Mouse (Mus musculus) myocyte (in vitro differentiated cells): ENCODE results near the gene 9330182L06Rik. TPM values are rescaled to one million over a fixed set of nuclear protein-coding genes. Genes with fewer than 3 reads are reported as not detected.

ENCODE experiments used
- H3K27me3 ChIP-seq: one replicate; pipeline ENCODE4 v1.6.1; 2011; ENCODE audit not compliant: control insufficient read depth, insufficient read depth, insufficient read length
- H3K36me3 ChIP-seq: one replicate; pipeline ENCODE4 v1.6.1; 2011; ENCODE audit not compliant: control insufficient read depth, insufficient read depth
- H3K4me2 ChIP-seq: one replicate; pipeline ENCODE4 v1.6.1; 2011; ENCODE audit warnings: low read depth, control low read depth
- H3K4me3 ChIP-seq: one replicate; pipeline ENCODE4 v1.5.1; 2011; ENCODE audit warnings: mild to moderate bottlenecking, control low read depth, moderate library complexity
- H3K79me2 ChIP-seq: one replicate; pipeline ENCODE4 v1.6.1; 2011; ENCODE audit not compliant: control insufficient read depth, insufficient read depth
- H3ac ChIP-seq: one replicate; pipeline ENCODE4 v1.6.1; 2011; ENCODE audit not compliant: control insufficient read depth, insufficient read length
- CEBPB ChIP-seq: IDR thresholded peaks from 2 replicates; pipeline ENCODE4 v1.6.1; 2011; ENCODE audit warnings: mild to moderate bottlenecking, moderate library complexity; ENCODE audit not compliant: poor library complexity, insufficient read depth, severe bottlenecking
- E2F4 ChIP-seq: IDR thresholded peaks from one replicate; pipeline ENCODE4 v1.6.1; 2011; ENCODE audit warnings: mild to moderate bottlenecking, control low read depth, moderate library complexity; ENCODE audit not compliant: insufficient read depth
- MAX ChIP-seq: IDR thresholded peaks from one replicate; pipeline ENCODE4 v1.6.1; 2011; ENCODE audit warnings: low read depth, mild to moderate bottlenecking, control low read depth
- MYOD1 ChIP-seq, 3 experiments: IDR thresholded peaks; one replicate each; pipeline ENCODE4 v1.6.1; 2011; ENCODE audit warnings: control low read depth in 2 of 3, low read depth in 2 of 3, mild to moderate bottlenecking in 2 of 3, moderate library complexity in 1 of 3; ENCODE audit not compliant: insufficient read length in 2 of 3, control insufficient read depth in 1 of 3
- MYOG ChIP-seq, 3 experiments: IDR thresholded peaks; one replicate each; pipeline ENCODE4 v1.6.1; 2011; ENCODE audit warnings: control low read depth in 2 of 3, low read depth in 2 of 3, mild to moderate bottlenecking in 2 of 3; ENCODE audit not compliant: insufficient read length in 2 of 3, control insufficient read depth in 1 of 3, insufficient read depth in 1 of 3
- POLR2A ChIP-seq: IDR thresholded peaks from one replicate; pipeline ENCODE4 v1.6.1; 2011; ENCODE audit warnings: low read depth, mild to moderate bottlenecking, control low read depth, moderate library complexity; ENCODE audit not compliant: insufficient read length
- POLR2AphosphoS2 ChIP-seq: IDR thresholded peaks from one replicate; pipeline ENCODE4 v1.6.1; 2011; ENCODE audit warnings: low read depth, control low read depth; ENCODE audit not compliant: insufficient read length
- REST ChIP-seq: IDR thresholded peaks from one replicate; pipeline ENCODE4 v1.6.1; 2011; ENCODE audit warnings: mild to moderate bottlenecking, control low read depth, moderate library complexity; ENCODE audit not compliant: insufficient read depth, insufficient read length
- SRF ChIP-seq: IDR thresholded peaks from one replicate; pipeline ENCODE4 v1.6.1; 2011; ENCODE audit warnings: low read depth; ENCODE audit not compliant: control insufficient read depth, insufficient read length
- TCF12 ChIP-seq: IDR thresholded peaks from one replicate; pipeline ENCODE4 v1.6.1; 2011; ENCODE audit warnings: mild to moderate bottlenecking, control low read depth; ENCODE audit not compliant: poor library complexity, insufficient read depth, severe bottlenecking
- TCF3 ChIP-seq: IDR thresholded peaks from one replicate; pipeline ENCODE4 v1.6.1; 2011; ENCODE audit warnings: low read depth, control low read depth; ENCODE audit not compliant: insufficient read length
- USF1 ChIP-seq: IDR thresholded peaks from one replicate; pipeline ENCODE4 v1.6.1; 2011; ENCODE audit warnings: low read depth, mild to moderate bottlenecking, control low read depth, moderate library complexity
- polyA plus RNA-seq: library from polyadenylated mRNA; unstranded; fragments of >200 nt; fragmentation: generic; extraction: Trizol; gene quantifications from one replicate; pipeline ENCODE4 v1.2.1, GENCODE M21; 2012; ENCODE audit warnings: missing spikeins

9330182L06Rik gene
- polyA plus RNA-seq, 1 experiment, result not detected

DNA sequence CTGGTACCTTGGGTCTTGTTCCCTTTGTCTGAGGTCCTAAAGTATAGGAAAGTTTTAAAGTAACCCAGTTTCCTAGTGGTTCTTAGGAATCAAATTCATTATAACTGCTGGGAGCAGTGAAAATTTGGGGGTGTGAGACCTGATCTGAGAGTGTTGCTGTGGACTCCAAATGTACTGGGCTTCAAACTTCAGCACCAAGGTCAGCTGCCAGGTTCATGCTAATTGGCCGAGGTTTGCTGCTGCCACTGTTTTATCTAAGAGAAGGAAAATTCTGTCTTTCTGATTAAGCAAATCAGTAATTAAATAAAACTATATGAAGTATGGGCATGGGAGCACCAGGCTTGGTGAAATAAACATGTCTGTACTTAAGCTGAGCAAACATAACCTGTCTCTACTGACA is 180.2 kb downstream of the 9330182L06Rik start:
- Histone ChIP-seq H3K79me2 (no peaks in the 10 kb centered on the region), H3K4me2 (no peak overlapping the region), H3K4me3 (no peak overlapping the region), H3ac (no peak overlapping the region), H3K27me3 (no peaks in the 10 kb centered on the region), H3K36me3 (no peaks in the 10 kb centered on the region)
- TF ChIP-seq TCF12 (no peak), REST (peak; percentile 52)

DNA sequence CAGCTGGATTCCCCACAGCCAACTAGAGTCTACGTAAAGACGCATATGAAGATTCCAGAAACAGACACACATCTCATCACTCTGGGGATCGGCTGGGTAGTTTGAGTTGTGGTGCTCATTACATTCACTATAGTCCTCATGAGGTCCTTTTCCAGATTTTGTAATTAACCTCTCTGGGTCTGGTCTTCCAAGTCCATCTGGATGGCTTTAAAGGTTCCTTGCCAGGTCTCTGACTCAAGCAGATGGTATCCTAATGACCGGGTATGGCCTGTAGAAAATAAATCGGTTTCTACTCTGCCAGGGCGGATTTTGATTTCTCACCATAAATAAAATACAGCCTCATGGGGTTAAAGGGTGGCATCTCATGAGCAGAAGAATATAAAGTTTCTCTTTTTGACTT is 183.0 kb downstream of the 9330182L06Rik start:
- H3K36me3 ChIP-seq, result no peaks in the 10 kb centered on the region
- TF ChIP-seq REST, result no peak
- TF ChIP-seq POLR2A, result no peak
- no peak for TF ChIP-seq TCF12
- TF ChIP-seq MYOG (IDR thresholded peaks at IDR 0.05; ENCODE audit: control insufficient read depth in 1 of 3, insufficient read depth in 1 of 3, insufficient read length in 2 of 3, low read depth in 2 of 3), result no peak
- no peak for TF ChIP-seq MAX
- no peak for TF ChIP-seq TCF3
- no peak for TF ChIP-seq MYOD1 (IDR thresholded peaks at IDR 0.05; ENCODE audit: control insufficient read depth in 1 of 3, insufficient read length in 2 of 3, low read depth in 2 of 3)
- no peak for TF ChIP-seq USF1
- no peak for TF ChIP-seq SRF
- no peak for TF ChIP-seq CEBPB
- no peak for TF ChIP-seq POLR2AphosphoS2
- TF ChIP-seq E2F4, result no peak
- no peak overlapping the region for H3K4me2 ChIP-seq
- H3ac ChIP-seq, result no peak overlapping the region
- H3K27me3 ChIP-seq, result no peaks in the 10 kb centered on the region
- H3K4me3 ChIP-seq, result no peak overlapping the region
- no peaks in the 10 kb centered on the region for H3K79me2 ChIP-seq

DNA sequence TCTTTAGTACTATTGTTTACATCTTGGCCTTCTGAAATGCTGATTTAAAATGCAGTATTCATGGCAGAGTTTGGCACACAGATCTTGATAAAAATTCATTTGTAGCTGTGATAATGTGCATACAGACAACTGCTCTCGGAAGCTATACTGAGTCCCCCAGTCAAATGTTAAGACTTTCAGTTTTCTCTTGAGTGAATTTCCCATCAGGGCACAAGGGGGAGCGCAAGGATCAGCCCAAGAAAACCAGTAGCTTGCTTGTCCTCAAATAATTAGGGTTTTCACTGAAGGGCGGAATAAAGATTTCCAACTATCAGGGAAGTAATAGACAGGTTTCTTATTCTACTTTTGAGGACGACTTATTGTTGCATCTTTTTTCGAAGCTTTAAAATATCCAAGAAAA is 183.7 kb downstream of the 9330182L06Rik start:
- TF ChIP-seq MYOG (IDR thresholded peaks at IDR 0.05; ENCODE audit: control insufficient read depth in 1 of 3, insufficient read depth in 1 of 3, insufficient read length in 2 of 3, low read depth in 2 of 3) (no peak), MAX (no peak), REST (no peak), POLR2A (no peak), CEBPB (no peak), TCF3 (no peak), TCF12 (no peak)
- no peaks in the 10 kb centered on the region for H3K36me3 ChIP-seq
- H3K4me2 ChIP-seq, result no peak overlapping the region
- no peak overlapping the region for H3ac ChIP-seq
- no peaks in the 10 kb centered on the region for H3K79me2 ChIP-seq
- H3K4me3 ChIP-seq, result no peak overlapping the region
- no peaks in the 10 kb centered on the region for H3K27me3 ChIP-seq

DNA sequence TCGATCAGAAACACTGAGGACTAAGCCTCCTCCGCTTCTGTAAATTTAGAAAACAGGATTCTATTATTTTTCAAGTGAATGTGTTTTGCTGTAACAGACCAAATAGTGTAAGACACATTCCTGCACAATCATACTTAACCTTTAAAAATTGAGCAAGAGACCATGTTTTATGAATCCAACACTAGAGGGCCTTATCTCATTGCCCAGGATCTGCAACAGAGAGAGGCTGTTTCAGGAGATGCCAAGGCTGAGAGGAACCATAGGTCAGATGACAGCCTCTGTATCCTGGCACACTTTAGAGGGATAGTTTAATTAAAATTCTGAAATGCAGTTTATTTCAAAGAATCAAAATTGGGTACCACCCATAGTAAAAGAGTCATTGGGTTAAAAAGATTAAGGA is 187.4 kb downstream of the 9330182L06Rik start:
- H3K79me2 ChIP-seq, result no peaks in the 10 kb centered on the region
- no peaks in the 10 kb centered on the region for H3K27me3 ChIP-seq
- TF ChIP-seq MYOD1 (IDR thresholded peaks at IDR 0.05; ENCODE audit: control insufficient read depth in 1 of 3, insufficient read length in 2 of 3, low read depth in 2 of 3) (no peak), MAX (no peak), CEBPB (no peak), MYOG (IDR thresholded peaks at IDR 0.05; ENCODE audit: control insufficient read depth in 1 of 3, insufficient read depth in 1 of 3, insufficient read length in 2 of 3, low read depth in 2 of 3) (no peak), POLR2AphosphoS2 (no peak), TCF12 (no peak), USF1 (no peak), E2F4 (no peak), POLR2A (no peak), SRF (no peak), TCF3 (no peak), REST (no peak)
- H3K36me3 ChIP-seq, result no peaks in the 10 kb centered on the region
- H3K4me3 ChIP-seq, result no peak overlapping the region
- no peak overlapping the region for H3K4me2 ChIP-seq
- no peak overlapping the region for H3ac ChIP-seq

DNA sequence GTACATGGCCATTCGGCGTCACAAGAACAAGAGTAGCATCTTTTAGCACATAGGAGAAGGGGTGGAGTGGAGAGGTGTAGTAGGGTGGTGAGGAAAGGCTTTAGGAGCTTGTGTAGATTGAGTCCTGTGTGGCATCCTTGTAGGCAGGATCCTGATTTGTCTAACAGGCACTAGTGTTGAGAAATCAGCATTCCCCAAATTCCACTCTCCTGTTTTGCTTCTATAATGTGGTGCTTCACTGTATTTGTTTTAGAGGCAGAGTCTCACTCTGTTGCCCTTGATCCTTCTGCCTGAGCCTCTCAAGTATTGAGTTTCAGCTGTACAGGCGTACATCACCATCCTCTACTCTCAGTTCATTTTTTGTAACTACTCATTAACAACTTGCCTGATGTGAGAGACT is 211.7 kb downstream of the 9330182L06Rik start:
- Histone ChIP-seq H3K4me2 (no peak overlapping the region), H3K79me2 (no peaks in the 10 kb centered on the region), H3K27me3 (no peaks in the 10 kb centered on the region), H3K4me3 (no peak overlapping the region), H3ac (no peak overlapping the region), H3K36me3 (no peaks in the 10 kb centered on the region)
- TF ChIP-seq MYOD1 (IDR thresholded peaks at IDR 0.05; ENCODE audit: control insufficient read depth in 1 of 3, insufficient read length in 2 of 3, low read depth in 2 of 3), result no peak
- no peak for TF ChIP-seq MAX
- no peak for TF ChIP-seq E2F4
- no peak for TF ChIP-seq SRF
- TF ChIP-seq POLR2A, result no peak
- TF ChIP-seq POLR2AphosphoS2, result no peak
- no peak for TF ChIP-seq CEBPB
- TF ChIP-seq MYOG (IDR thresholded peaks at IDR 0.05; ENCODE audit: control insufficient read depth in 1 of 3, insufficient read depth in 1 of 3, insufficient read length in 2 of 3, low read depth in 2 of 3), result no peak
- no peak for TF ChIP-seq TCF3
- no peak for TF ChIP-seq TCF12
- TF ChIP-seq USF1, result no peak
- TF ChIP-seq REST, result no peak
